Mouse (Mus musculus) heart, postnatal 36 days (tissue): Measurements from ENCODE around the gene Dll4. TPM values are rescaled to one million over a fixed set of nuclear protein-coding genes. Genes with fewer than 3 reads are reported as not detected.

Experiments used
- DNase-seq, 2 experiments: peaks; one replicate each; pipeline ENCODE4 v3.0.0; 2021 to 2022
- intact Hi-C: fragments of 180-260 bp; cut with DNase I; formaldehyde crosslinking; loops from one replicate; pipeline ENCODE4 v1.15.1; 2025
- total RNA-seq, 2 experiments: library from RNA; stranded (reverse); gene quantifications; 2 replicates each; pipeline ENCODE4 v1.2.3; 2021

Gene Dll4
- total RNA-seq, 2 experiments from 2014 or later: 16.3 to 22.1 TPM

- DNase-seq: no peak
- intact Hi-C loops: no loop called here
Measured at GRCm38 (mm10) chr2:119304391-119304790, 21.2 kb upstream of the Dll4 start.

DNA sequence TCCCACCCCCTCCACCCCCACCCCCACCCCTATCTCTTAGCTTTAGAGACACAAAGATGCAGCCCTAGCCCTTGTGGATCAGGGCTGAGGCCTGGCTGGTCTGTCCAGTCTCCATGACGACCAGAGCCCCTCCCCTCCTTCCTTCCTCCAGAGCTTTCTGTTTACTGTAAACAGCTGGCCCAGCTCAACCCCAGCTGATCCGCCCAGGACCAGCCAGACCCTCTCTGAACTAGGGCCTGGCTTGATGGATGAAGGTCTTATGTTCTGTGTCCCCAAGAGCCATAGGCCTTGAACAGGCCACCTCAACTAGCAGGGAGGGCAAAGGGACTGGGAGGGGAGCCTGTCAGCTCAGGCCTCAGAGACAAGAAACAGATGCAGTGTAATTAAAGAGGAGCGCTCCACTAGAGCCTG is 20.8 kb upstream of the Dll4 start:
- intact Hi-C loops: no loop called here
- DNase-seq: no peak

DNA sequence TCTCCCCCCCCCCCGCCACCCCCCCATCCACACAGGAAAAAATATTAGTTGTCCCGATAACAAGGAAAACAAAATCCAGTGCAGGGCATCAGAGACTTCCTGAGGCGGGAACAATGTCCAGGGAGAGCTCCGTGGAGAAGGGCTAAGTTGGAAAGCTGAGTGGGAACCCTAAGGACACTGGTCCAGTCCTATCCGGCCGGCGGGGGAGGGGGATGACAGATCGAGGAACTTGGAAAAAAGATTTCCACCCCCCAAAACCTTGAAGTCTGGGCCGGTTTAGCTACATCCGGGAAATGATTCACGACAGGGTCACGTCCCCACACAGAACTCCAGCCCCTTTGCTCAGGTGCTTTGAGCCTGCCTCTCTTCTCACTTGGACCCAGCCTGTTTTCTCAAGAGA is 14.0 kb upstream of the Dll4 start:
- DNase-seq: no peak
- intact Hi-C loops: loop anchor here (1.0 kb wide), 1 partner anchor 15 kb away; no protein-coding TSS in a partner anchor

DNA sequence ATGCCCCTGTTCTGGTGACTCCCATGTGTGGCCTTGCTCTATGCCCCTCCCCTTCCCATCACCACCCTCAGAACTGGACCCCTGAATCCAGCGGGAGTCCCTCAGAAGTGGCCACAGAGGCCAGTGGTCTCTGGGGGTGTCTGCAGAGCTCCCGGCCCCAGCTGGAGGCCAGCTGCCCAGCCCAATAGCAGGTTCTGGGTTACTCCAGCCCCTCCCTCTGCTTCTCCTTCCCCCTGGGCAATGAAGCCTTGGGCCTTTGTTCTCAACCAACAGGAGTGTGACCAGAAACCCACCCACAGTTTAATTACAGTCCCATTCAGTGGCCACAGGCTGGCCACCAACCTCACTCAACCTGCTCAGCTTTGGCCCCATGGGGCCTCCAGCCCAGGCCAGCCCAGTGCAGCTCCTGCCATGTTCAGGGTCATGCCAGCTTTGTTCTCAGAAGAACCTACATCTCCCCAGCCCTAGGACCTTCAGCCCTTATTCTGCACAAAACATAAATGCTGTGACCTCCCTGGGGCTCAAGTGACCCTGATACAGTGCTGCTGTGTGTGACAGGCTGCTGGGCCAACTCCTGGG is 13.1 kb upstream of the Dll4 start:
- no peak for DNase-seq
- intact Hi-C loops: no loop called here

DNA sequence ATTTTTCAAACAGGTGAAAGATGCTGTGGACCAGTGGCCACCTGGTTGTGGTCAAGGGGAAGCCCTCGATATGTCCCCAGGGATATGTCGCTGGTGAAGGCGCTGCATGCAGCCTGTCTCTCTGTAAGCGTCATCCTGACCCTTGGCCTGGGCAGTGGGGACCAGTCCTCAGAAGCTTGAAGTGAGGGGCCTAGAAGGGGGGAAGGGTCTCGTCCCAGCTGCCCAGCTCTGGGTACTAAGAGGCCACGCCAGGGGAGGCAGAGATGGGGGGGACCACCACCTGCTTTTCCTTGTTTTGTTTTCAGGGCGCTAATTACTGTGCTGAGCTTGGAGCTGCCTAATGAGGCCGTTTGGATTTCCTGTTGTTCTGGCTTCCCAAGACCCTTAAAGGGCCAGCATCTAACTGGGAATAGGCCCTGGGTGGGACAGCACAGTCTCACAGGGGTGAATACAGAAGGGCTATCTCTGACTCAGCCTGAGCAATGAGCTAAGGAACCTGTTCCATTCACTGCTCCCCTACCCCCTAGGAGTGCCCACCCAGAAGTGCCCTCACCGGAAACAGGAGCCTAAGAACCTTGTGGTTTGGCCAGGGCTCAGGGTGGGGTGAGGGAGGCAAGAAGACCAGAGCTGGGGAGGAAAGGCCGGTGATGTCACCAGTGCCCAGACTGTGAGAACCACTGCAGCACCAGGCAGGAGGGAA is 11.7 kb upstream of the Dll4 start:
- DNase-seq: no peak
- intact Hi-C loops: no loop called here

- no peak for DNase-seq
- intact Hi-C loops: no loop called here
Measured at GRCm38 (mm10) chr2:119314742-119315310, 10.8 kb upstream of the Dll4 start.

- intact Hi-C loops: no loop called here
Measured at GRCm38 (mm10) chr2:119318043-119318710, 7.4 kb upstream of the Dll4 start.

DNA sequence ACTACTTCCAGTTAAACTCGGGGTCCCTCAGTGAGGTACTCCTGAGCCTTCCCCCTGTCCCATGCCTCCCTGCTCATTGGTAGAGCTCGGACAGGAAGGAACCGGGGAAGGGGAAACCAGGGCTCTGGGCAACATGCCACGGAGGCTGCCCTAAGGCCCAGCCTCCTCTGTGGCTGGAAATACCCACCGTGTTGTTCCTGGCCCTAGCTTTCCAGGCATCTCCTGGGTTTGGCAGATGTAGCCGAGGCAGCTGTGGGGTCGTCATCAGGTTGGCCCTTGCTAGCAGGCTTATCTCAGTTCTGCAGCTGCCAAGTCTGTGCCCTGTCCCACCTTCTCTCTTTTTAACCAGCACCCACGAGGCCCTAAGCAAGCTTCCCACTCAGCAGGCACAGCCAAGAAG is 5.0 kb upstream of the Dll4 start:
- intact Hi-C loops: no loop called here
- DNase-seq: peak in 1 of 2 experiments; percentile 8

More at GRCm38 (mm10) chr2:119318043-119318710, 7.4 kb upstream of the Dll4 start:
- peak in 1 of 2 experiments; percentile 2 for DNase-seq

DNA sequence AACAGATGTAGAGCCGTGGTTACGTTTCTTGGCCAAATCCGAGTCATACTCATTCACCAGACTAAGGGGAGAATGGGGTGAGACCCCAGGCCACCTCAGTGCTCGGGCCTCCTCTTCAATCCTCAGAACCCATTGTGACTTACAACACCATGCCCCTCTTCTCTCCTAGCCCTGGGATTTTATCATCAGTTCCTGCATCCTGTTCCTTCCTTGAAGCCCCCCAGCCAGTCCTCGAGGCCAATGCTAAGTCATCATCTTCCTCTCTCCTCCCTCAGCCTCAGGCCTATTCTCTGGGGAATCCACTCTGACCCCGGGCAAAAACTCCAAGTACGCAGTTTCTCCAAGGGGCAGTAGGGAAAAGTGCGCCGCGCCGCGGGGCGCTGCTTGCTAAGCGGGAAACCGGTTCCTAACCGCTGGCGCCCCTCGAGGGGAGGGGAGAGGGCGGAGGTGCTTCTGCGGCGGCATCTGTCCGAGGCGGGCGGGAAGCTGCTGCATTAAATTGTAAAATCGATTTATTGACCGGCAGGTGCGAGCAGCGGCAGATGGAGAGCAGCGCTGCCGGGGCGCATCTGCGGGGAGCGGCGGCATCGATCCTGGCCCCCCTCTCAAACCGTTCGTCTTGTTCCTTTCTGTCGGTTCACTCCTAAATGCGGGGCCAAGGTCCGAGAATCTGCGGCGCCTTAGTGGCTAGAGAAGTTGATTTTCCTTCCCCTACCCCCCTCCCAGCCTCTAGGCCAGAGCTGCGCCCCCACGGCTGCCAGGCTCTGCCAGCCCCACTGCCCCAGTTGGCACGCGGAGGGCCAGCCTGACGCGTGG is 3.6 kb upstream of the Dll4 start:
- DNase-seq: peak in 1 of 2 experiments; percentile 14
- intact Hi-C loops: no loop called here

GRCm38 (mm10) chr2:119322587-119323300 is 2.8 kb upstream of the Dll4 start:
- peak in 1 of 2 experiments; percentile 29 for DNase-seq
- intact Hi-C loops: no loop called here

- DNase-seq: peak in 1 of 2 experiments; percentile 3
- intact Hi-C loops: no loop called here
Measured at GRCm38 (mm10) chr2:119323866-119324575, 1.6 kb upstream of the Dll4 start.

DNA sequence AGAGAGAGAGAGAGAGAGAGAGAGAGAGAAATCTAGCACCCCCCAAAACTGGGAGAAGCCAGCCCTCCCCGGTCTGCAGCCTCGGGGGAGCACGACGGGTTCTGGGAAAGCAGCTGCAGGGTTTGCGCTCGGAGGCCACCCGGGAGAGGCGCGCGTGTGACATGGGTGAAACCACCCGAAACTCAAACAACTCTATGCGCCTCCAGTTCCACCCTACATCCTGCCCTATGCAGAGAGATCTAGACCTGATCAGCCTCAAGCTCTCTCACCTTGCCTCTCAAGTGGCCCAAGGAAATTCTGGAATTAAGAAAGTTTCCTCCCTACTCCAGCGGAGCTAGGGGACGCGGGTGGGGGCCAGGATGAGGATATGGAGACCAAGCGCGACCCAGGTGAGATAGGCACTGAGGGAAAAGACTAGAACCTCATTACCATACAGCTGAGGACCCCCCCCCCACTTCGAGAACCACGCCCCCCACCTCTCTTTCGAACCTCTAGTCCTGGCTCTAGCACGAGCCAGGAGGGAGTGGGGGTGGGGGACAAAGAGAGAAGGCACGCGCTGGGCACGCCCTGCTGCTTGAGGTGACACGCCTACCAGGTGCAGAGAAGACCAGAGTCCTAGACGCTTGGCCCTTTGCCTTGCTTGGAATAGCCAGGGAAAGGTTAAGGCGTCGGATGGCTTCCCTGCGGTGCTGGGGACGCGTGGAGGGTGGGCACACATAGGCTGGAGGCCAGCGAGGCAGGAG is 837 bp upstream of the Dll4 start:
- peak in 1 of 2 experiments; percentile 5 for DNase-seq
- intact Hi-C loops: loop anchor here (1.0 kb wide), 1 partner anchor 50 kb away; no protein-coding TSS in a partner anchor

GRCm38 (mm10) chr2:119326161-119327101 is 847 bp downstream of the Dll4 start:
- peak; percentile 33 to 44 for DNase-seq
- intact Hi-C loops: loop anchor here (1.0 kb wide), 3 partner anchors 10 to 26 kb away; no protein-coding TSS in a partner anchor

DNA sequence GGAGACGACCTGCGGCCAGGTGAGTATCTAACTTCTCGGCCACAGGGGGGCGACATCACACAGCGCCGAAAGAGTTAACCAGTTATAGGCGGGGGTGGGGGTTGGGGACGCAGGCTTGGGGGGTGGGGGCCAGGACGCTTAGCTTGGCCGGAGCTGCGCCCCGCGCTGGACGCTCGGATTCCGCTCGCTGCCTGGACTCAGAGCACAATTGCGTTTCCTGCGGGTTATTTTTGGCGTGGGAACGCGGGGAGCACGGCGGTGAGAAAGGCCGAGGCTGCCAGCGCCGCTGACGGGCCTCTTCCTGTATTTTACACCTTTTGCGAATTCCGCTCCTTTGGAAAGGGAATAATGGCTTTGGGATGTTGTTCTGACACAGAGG is 1.5 kb downstream of the Dll4 start:
- DNase-seq: peak; percentile 67 to 72
- intact Hi-C loops: loop anchor here (1.0 kb wide), 2 partner anchors 9 to 27 kb away; no protein-coding TSS in a partner anchor

DNA sequence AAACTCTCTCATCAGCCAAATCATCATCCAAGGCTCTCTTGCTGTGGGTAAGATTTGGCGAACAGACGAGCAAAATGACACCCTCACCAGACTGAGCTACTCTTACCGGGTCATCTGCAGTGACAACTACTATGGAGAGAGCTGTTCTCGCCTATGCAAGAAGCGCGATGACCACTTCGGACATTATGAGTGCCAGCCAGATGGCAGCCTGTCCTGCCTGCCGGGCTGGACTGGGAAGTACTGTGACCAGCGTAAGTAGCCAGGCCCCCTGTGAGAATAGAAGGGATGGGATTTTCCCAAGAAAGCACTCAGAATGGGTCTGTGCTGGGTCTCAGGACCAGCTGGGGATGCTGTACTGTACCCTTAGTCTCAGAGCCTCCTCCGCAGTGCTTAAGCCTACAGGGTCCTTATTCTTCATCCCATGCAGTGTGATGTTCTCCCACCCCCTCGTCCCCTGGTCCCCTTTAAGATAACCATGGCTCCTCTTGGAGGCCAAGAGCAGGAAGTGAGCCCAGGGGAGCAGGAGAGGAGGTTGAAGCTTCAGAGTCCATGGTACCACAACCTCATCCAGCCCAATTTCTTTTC is 2.5 kb downstream of the Dll4 start:
- peak in 1 of 2 experiments; percentile 4 for DNase-seq
- intact Hi-C loops: loop anchor here (1.0 kb wide), 2 partner anchors 8 to 28 kb away; no protein-coding TSS in a partner anchor

DNA sequence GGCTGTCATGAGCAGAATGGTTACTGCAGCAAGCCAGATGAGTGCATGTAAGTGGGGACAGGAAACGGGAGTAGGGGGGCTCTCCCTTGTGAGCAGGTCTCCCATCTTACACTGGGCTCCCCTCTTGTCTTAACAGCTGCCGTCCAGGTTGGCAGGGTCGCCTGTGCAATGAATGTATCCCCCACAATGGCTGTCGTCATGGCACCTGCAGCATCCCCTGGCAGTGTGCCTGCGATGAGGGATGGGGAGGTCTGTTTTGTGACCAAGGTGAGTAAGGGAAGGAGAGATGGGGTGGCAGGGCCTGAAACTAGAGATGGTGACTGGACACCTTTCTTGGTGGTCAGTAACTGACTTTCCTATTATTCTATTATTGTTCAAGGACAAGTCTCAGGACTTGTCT is 3.0 kb downstream of the Dll4 start:
- intact Hi-C loops: no loop called here
- DNase-seq: peak in 1 of 2 experiments; percentile 3
